Mouse (Mus musculus): ENCODE measurements around the gene Gm45808.

DNA sequence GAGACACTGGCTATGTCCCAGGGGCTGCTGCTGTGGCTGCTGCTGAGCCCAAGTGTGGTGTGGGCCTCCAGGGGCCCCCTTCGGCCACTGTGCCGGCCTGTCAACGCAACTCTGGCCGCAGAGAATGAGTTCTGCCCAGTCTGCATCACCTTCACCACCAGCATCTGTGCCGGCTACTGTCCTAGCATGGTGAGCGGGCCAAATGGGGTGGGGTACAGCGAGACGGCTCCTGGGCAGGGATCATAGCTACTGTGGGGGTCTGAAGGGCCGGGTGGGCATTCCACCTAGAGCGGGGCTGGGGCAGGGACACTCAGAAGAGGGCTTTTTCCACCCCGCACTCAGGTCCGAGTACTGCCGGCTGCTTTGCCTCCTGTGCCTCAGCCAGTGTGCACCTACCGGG lies 65.4 kb downstream of the Gm45808 start:
- TF ChIP-seq CTCF (IDR thresholded peaks at IDR 0.05; ENCODE audit: extremely low read depth, insufficient read length, insufficient replicate concordance, low read depth, low read length) (no peak), POLR2A (IDR thresholded peaks at IDR 0.05; ENCODE audit: low read depth, low read length) (no peak)
